Mouse (Mus musculus) fat pad, adult 2 months (tissue): ENCODE data around the gene Clasrp.
A peak's percentile ranks its signal among the peaks of the same experiment; 100 is the strongest.

Experiments used
- DNase-seq: peaks from one replicate; pipeline ENCODE4 v3.0.0-alpha.2; 2011; ENCODE audit warnings: low read depth, low spot score; ENCODE audit errors: extremely low read depth

Clasrp gene

GRCm38 (mm10) chr7:19564455-19564854 lies 39.8 kb downstream of the Clasrp start:
- no peak for DNase-seq

GRCm38 (mm10) chr7:19563884-19564283 lies 40.4 kb downstream of the Clasrp start:
- DNase-seq: no peak

GRCm38 (mm10) chr7:19562643-19563410 lies 41.5 kb downstream of the Clasrp start, which contains the start of gene Ppp1r37:
TSS of gene Ppp1r37 (minus strand) at chr7:19563076.
- no peak for DNase-seq

GRCm38 (mm10) chr7:19561765-19562642 lies 42.3 kb downstream of the Clasrp start:
- no peak for DNase-seq

- no peak for DNase-seq
Measured at GRCm38 (mm10) chr7:19561431-19561764, 42.9 kb downstream of the Clasrp start.

GRCm38 (mm10) chr7:19560491-19561260 lies 43.6 kb downstream of the Clasrp start:
- DNase-seq: no peak

GRCm38 (mm10) chr7:19558965-19559364 lies 45.3 kb downstream of the Clasrp start:
- no peak for DNase-seq

- no peak for DNase-seq
Measured at GRCm38 (mm10) chr7:19557982-19558900, 46.0 kb downstream of the Clasrp start.

GRCm38 (mm10) chr7:19557086-19557485 lies 47.2 kb downstream of the Clasrp start:
- no peak for DNase-seq

- DNase-seq: no peak
Measured at GRCm38 (mm10) chr7:19554168-19554567, 50.1 kb downstream of the Clasrp start.

- no peak for DNase-seq
Measured at GRCm38 (mm10) chr7:19552443-19552842, 51.8 kb downstream of the Clasrp start.

GRCm38 (mm10) chr7:19551634-19552033 lies 52.7 kb downstream of the Clasrp start:
- peak; percentile 72 for DNase-seq

GRCm38 (mm10) chr7:19549394-19549793 lies 54.9 kb downstream of the Clasrp start:
- no peak for DNase-seq

- DNase-seq: no peak
Measured at GRCm38 (mm10) chr7:19547344-19547969, 56.8 kb downstream of the Clasrp start.

GRCm38 (mm10) chr7:19546007-19546406 lies 58.3 kb downstream of the Clasrp start:
- no peak for DNase-seq

GRCm38 (mm10) chr7:19543584-19543983 lies 60.7 kb downstream of the Clasrp start:
- no peak for DNase-seq

GRCm38 (mm10) chr7:19542155-19542691 lies 62.1 kb downstream of the Clasrp start:
- no peak for DNase-seq

- no peak for DNase-seq
Measured at GRCm38 (mm10) chr7:19541681-19542154, 62.6 kb downstream of the Clasrp start.
